Mouse (Mus musculus) liver, adult 2 months (tissue): ENCODE data around the gene Tesc. TPM values are rescaled to one million over a fixed set of nuclear protein-coding genes. Genes with fewer than 3 reads are reported as not detected.

Experiments
- DNase-seq: peaks from one replicate; pipeline ENCODE4 v3.0.0-alpha.2; 2011; ENCODE audit warnings: low read depth, low spot score; ENCODE audit errors: extremely low read depth
- H3K27ac ChIP-seq: fragments of 200-500 bp; replicated peaks from 2 replicates; pipeline ENCODE4 v1.5.1; 2012; ENCODE audit warnings: low read depth, mild to moderate bottlenecking, control low read depth, inconsistent platforms, low read length; ENCODE audit not compliant: insufficient read depth
- H3K27me3 ChIP-seq: fragments of 200-500 bp; 2 replicates; pipeline ENCODE4 v1.6.1; 2012; ENCODE audit warnings: mild to moderate bottlenecking, moderate library complexity, low read length, inconsistent platforms; ENCODE audit not compliant: control insufficient read depth, insufficient read depth
- H3K36me3 ChIP-seq: fragments of 200-500 bp; 2 replicates; pipeline ENCODE4 v1.6.1; 2012; ENCODE audit warnings: low read length, inconsistent platforms; ENCODE audit not compliant: control insufficient read depth, insufficient read depth
- H3K4me1 ChIP-seq: fragments of 200-500 bp; 2 replicates; pipeline ENCODE4 v1.6.1; 2011; ENCODE audit warnings: low read length; ENCODE audit not compliant: control insufficient read depth, insufficient read depth
- H3K4me3 ChIP-seq: fragments of 200-500 bp; 2 replicates; pipeline ENCODE4 v1.5.1; 2011; ENCODE audit warnings: low read depth, mild to moderate bottlenecking, control low read depth, low read length, moderate library complexity; ENCODE audit not compliant: insufficient read depth
- H3K79me2 ChIP-seq: fragments of 200-500 bp; 2 replicates; pipeline ENCODE4 v1.6.1; 2012; ENCODE audit warnings: inconsistent platforms, mild to moderate bottlenecking, low read length, moderate library complexity; ENCODE audit not compliant: control insufficient read depth, insufficient read depth
- H3K9ac ChIP-seq: fragments of 200-500 bp; 2 replicates; pipeline ENCODE4 v1.6.1; 2012; ENCODE audit warnings: low read depth, mild to moderate bottlenecking, control low read depth, inconsistent platforms, low read length
- CTCF ChIP-seq: fragments of 200-500 bp; IDR thresholded peaks from 2 replicates; pipeline ENCODE4 v1.5.1; 2011; ENCODE audit warnings: low read depth, low read length, control low read depth
- POLR2A ChIP-seq: fragments of 200-500 bp; IDR thresholded peaks from 2 replicates; pipeline ENCODE4 v1.6.1; 2011; ENCODE audit warnings: low read length, control low read depth; ENCODE audit not compliant: insufficient read depth; ENCODE audit errors: extremely low read depth
- WGBS: fragments of 180-500 bp; shearing (Covaris S2); methylation state at CpG from one replicate; pipeline ENCODE4 v1.1.7; 2018; 5-methylcytosine and 5-hydroxymethylcytosine counted together
- polyA plus RNA-seq: library from polyadenylated mRNA; depleted of rRNA; stranded (reverse); fragments of >200 nt; gene quantifications from 2 replicates; pipeline ENCODE4 v1.2.3, GENCODE M21; 2012
- total RNA-seq: library from RNA; depleted of rRNA; stranded (reverse); fragments of >200 nt; gene quantifications from 2 replicates; pipeline ENCODE4 v1.2.3, GENCODE M21; 2014

The Tesc gene
- total and polyA plus RNA-seq, 2 experiments: 0.18 to 0.35 TPM

- WGBS: 80% methylated on average over 3 of the region's 3 CpGs
- Histone ChIP-seq H3K27me3 (no peaks in the 10 kb centered on the region), H3K4me1 (peaks cover 54% of the 10 kb centered on the region), H3K27ac (no peak overlapping the region), H3K79me2 (peaks cover 8% of the 10 kb centered on the region; the same call in 1 of the 2 replicates), H3K9ac (no peak overlapping the region; the same call in 1 of the 2 replicates), H3K36me3 (peaks cover 36% of the 10 kb centered on the region; the same call in 1 of the 2 replicates), H3K4me3 (no peak overlapping the region)
- TF ChIP-seq CTCF (no peak), POLR2A (no peak)
- DNase-seq: no peak
Observed at GRCm38 (mm10) chr5:117987891-117988290, 39.7 kb upstream of the Tesc start.

GRCm38 (mm10) chr5:117988367-117988766 is 39.2 kb upstream of the Tesc start:
- H3K27ac ChIP-seq: no peak overlapping the region
- no peak for TF ChIP-seq POLR2A
- TF ChIP-seq CTCF: no peak
- H3K27me3 ChIP-seq: no peaks in the 10 kb centered on the region
- peaks cover 8% of the 10 kb centered on the region; the same call in 1 of the 2 replicates for H3K79me2 ChIP-seq
- no peak overlapping the region for H3K9ac ChIP-seq
- 72% methylated on average over 9 of the region's 9 CpGs for WGBS
- DNase-seq: no peak
- H3K36me3 ChIP-seq: peaks cover 34% of the 10 kb centered on the region; the same call in 1 of the 2 replicates
- H3K4me1 ChIP-seq: peaks cover 50% of the 10 kb centered on the region
- no peak overlapping the region for H3K4me3 ChIP-seq

- peak overlapping the region; percentile 12; the same call in 1 of the 2 replicates for H3K27ac ChIP-seq
- DNase-seq: peak; percentile 81
- WGBS: 38% methylated on average over 6 of the region's 6 CpGs
Observed at GRCm38 (mm10) chr5:117989773-117990172, 37.8 kb upstream of the Tesc start.

GRCm38 (mm10) chr5:117990957-117991356 is 36.6 kb upstream of the Tesc start:
- 86% methylated on average over 3 of the region's 3 CpGs for WGBS
- Histone ChIP-seq H3K4me3 (no peak overlapping the region), H3K27ac (no peak overlapping the region), H3K36me3 (peaks cover 40% of the 10 kb centered on the region; the same call in 1 of the 2 replicates), H3K79me2 (peaks cover 8% of the 10 kb centered on the region; the same call in 1 of the 2 replicates), H3K4me1 (peaks cover 42% of the 10 kb centered on the region), H3K27me3 (no peaks in the 10 kb centered on the region), H3K9ac (no peak overlapping the region)
- TF ChIP-seq CTCF: no peak
- TF ChIP-seq POLR2A: no peak
- DNase-seq: no peak

More at GRCm38 (mm10) chr5:117989773-117990172, 37.8 kb upstream of the Tesc start:
- Histone ChIP-seq H3K36me3 (peaks cover 38% of the 10 kb centered on the region; the same call in 1 of the 2 replicates), H3K4me3 (no peak overlapping the region), H3K79me2 (peaks cover 8% of the 10 kb centered on the region; the same call in 1 of the 2 replicates), H3K9ac (no peak overlapping the region), H3K4me1 (peaks cover 48% of the 10 kb centered on the region), H3K27me3 (no peaks in the 10 kb centered on the region)
- no peak for TF ChIP-seq CTCF
- no peak for TF ChIP-seq POLR2A

GRCm38 (mm10) chr5:117993550-117993949 is 34.0 kb upstream of the Tesc start:
- Histone ChIP-seq H3K27me3 (no peaks in the 10 kb centered on the region), H3K36me3 (peaks cover 36% of the 10 kb centered on the region; the same call in 1 of the 2 replicates), H3K9ac (no peak overlapping the region), H3K4me1 (peaks cover 40% of the 10 kb centered on the region), H3K4me3 (no peak overlapping the region), H3K27ac (no peak overlapping the region), H3K79me2 (peaks cover 4% of the 10 kb centered on the region; the same call in 1 of the 2 replicates)
- DNase-seq: no peak
- 61% methylated on average over 6 of the region's 6 CpGs for WGBS
- TF ChIP-seq POLR2A: no peak
- TF ChIP-seq CTCF: no peak

GRCm38 (mm10) chr5:117995372-117995901 is 32.1 kb upstream of the Tesc start:
- Histone ChIP-seq H3K79me2 (no peaks in the 10 kb centered on the region; the same call in 1 of the 2 replicates), H3K36me3 (peaks cover 31% of the 10 kb centered on the region; the same call in 1 of the 2 replicates), H3K27ac (peak overlapping the region; percentile 13), H3K27me3 (no peaks in the 10 kb centered on the region), H3K4me3 (no peak overlapping the region), H3K9ac (peak overlapping the region; percentile 14; the same call in 1 of the 2 replicates), H3K4me1 (peaks cover 28% of the 10 kb centered on the region)
- TF ChIP-seq CTCF (no peak), POLR2A (no peak)
- 42% methylated on average over 8 of the region's 8 CpGs for WGBS
- DNase-seq: no peak
